Mouse (Mus musculus): Measurements from ENCODE around the gene Cpz. TPM values are rescaled to one million over a fixed set of nuclear protein-coding genes. Genes with fewer than 3 reads are reported as not detected.

Gene Cpz
- total and polyA plus RNA-seq, 2 experiments from 2014 or later = 1.9 to 18.7 TPM

- ATAC-seq (no peak), DNase-seq (ENCODE audit: low spot score) (no peak)
- H3K9ac ChIP-seq (replicated peaks; ENCODE audit: low read length) = no peak overlapping the region
- no peaks in the 10 kb centered on the region for H3K4me1 ChIP-seq (ENCODE audit: insufficient read depth, low read length)
- H3K36me3 ChIP-seq (ENCODE audit: insufficient read depth, low read length) = peaks cover 65% of the 10 kb centered on the region
- H3K9me3 ChIP-seq (ENCODE audit: low read length) = no peaks in the 10 kb centered on the region
- H3K27me3 ChIP-seq (ENCODE audit: insufficient read depth, low read length) = no peaks in the 10 kb centered on the region
- 85% methylated on average over 2 of the region's 2 CpGs for WGBS
- TF ChIP-seq CTCF (IDR thresholded peaks at IDR 0.05; ENCODE audit: low read depth) = no peak
- no peak overlapping the region for H3K4me3 ChIP-seq (ENCODE audit: low read length)
- H3K27ac ChIP-seq = no peak overlapping the region
- no peak overlapping the region for H3K4me2 ChIP-seq (ENCODE audit: low read depth, low read length)
Observed at GRCm38 (mm10) chr5:35562616-35563015, 37.1 kb upstream of the Cpz start.

GRCm38 (mm10) chr5:35559447-35559846, 33.9 kb upstream of the Cpz start:
- Histone ChIP-seq H3K4me2 (ENCODE audit: low read depth, low read length) (no peak overlapping the region), H3K4me1 (ENCODE audit: insufficient read depth, low read length) (no peaks in the 10 kb centered on the region), H3K36me3 (ENCODE audit: insufficient read depth, low read length) (peaks cover 51% of the 10 kb centered on the region), H3K9me3 (ENCODE audit: low read length) (no peaks in the 10 kb centered on the region), H3K9ac (replicated peaks; ENCODE audit: low read length) (no peak overlapping the region), H3K27ac (no peak overlapping the region), H3K27me3 (ENCODE audit: insufficient read depth, low read length) (no peaks in the 10 kb centered on the region), H3K4me3 (ENCODE audit: low read length) (no peak overlapping the region)
- 88% methylated on average over 8 of the region's 8 CpGs for WGBS
- no peak for TF ChIP-seq CTCF (IDR thresholded peaks at IDR 0.05; ENCODE audit: low read depth)
- ATAC-seq = no peak
- no peak for DNase-seq (ENCODE audit: low spot score)

- Histone ChIP-seq H3K4me2 (ENCODE audit: low read depth, low read length) (no peak overlapping the region), H3K9ac (replicated peaks; ENCODE audit: low read length) (no peak overlapping the region), H3K27ac (no peak overlapping the region), H3K4me3 (ENCODE audit: low read length) (no peak overlapping the region), H3K27me3 (ENCODE audit: insufficient read depth, low read length) (no peaks in the 10 kb centered on the region), H3K9me3 (ENCODE audit: low read length) (no peaks in the 10 kb centered on the region), H3K36me3 (ENCODE audit: insufficient read depth, low read length) (peaks cover 46% of the 10 kb centered on the region), H3K4me1 (ENCODE audit: insufficient read depth, low read length) (no peaks in the 10 kb centered on the region)
- TF ChIP-seq CTCF (IDR thresholded peaks at IDR 0.05; ENCODE audit: low read depth) = peak; percentile 61
- 61% methylated on average over 13 of the region's 13 CpGs for WGBS
- DNase-seq (ENCODE audit: low spot score) (peak; percentile 54), ATAC-seq (peak; percentile 53; the same call in 1 of the 2 replicates)
Observed at GRCm38 (mm10) chr5:35557946-35558621, 32.6 kb upstream of the Cpz start.

- DNase-seq (ENCODE audit: low spot score) (no peak), ATAC-seq (no peak)
- no peak for TF ChIP-seq CTCF (IDR thresholded peaks at IDR 0.05; ENCODE audit: low read depth)
- no peak overlapping the region for H3K27ac ChIP-seq
- no peaks in the 10 kb centered on the region for H3K9me3 ChIP-seq (ENCODE audit: low read length)
- no peak overlapping the region for H3K9ac ChIP-seq (replicated peaks; ENCODE audit: low read length)
- 86% methylated on average over 7 of the region's 7 CpGs for WGBS
- peaks cover 11% of the 10 kb centered on the region; the same call in 1 of the 2 replicates for H3K4me1 ChIP-seq (ENCODE audit: insufficient read depth, low read length)
- no peaks in the 10 kb centered on the region for H3K27me3 ChIP-seq (ENCODE audit: insufficient read depth, low read length)
- no peak overlapping the region for H3K4me2 ChIP-seq (ENCODE audit: low read depth, low read length)
- no peak overlapping the region for H3K4me3 ChIP-seq (ENCODE audit: low read length)
- H3K36me3 ChIP-seq (ENCODE audit: insufficient read depth, low read length) = peaks cover 29% of the 10 kb centered on the region
Observed at GRCm38 (mm10) chr5:35556393-35556792, 30.9 kb upstream of the Cpz start.

- Histone ChIP-seq H3K27ac (no peak overlapping the region), H3K36me3 (ENCODE audit: insufficient read depth, low read length) (peaks cover 18% of the 10 kb centered on the region; the same call in 1 of the 2 replicates), H3K4me2 (ENCODE audit: low read depth, low read length) (no peak overlapping the region), H3K9me3 (ENCODE audit: low read length) (no peaks in the 10 kb centered on the region), H3K27me3 (ENCODE audit: insufficient read depth, low read length) (no peaks in the 10 kb centered on the region), H3K4me3 (ENCODE audit: low read length) (no peak overlapping the region), H3K9ac (replicated peaks; ENCODE audit: low read length) (no peak overlapping the region), H3K4me1 (ENCODE audit: insufficient read depth, low read length) (peaks cover 11% of the 10 kb centered on the region; the same call in 1 of the 2 replicates)
- 57% methylated on average over 4 of the region's 4 CpGs for WGBS
- no peak for TF ChIP-seq CTCF (IDR thresholded peaks at IDR 0.05; ENCODE audit: low read depth)
- ATAC-seq (no peak), DNase-seq (ENCODE audit: low spot score) (no peak)
Observed at GRCm38 (mm10) chr5:35552838-35553539, 27.5 kb upstream of the Cpz start.

- TF ChIP-seq CTCF (IDR thresholded peaks at IDR 0.05; ENCODE audit: low read depth) = no peak
- peak; percentile 62 for DNase-seq (ENCODE audit: low spot score)
- H3K27me3 ChIP-seq (ENCODE audit: insufficient read depth, low read length) = no peaks in the 10 kb centered on the region
- 0 out of 2 replicates have a peak overlapping the region, but pooled peaks have one; percentile 41 for H3K27ac ChIP-seq
- H3K4me3 ChIP-seq (ENCODE audit: low read length) = no peak overlapping the region
- no peak overlapping the region for H3K9ac ChIP-seq (replicated peaks; ENCODE audit: low read length)
- ATAC-seq = peak; percentile 83
- H3K4me2 ChIP-seq (ENCODE audit: low read depth, low read length) = no peak overlapping the region
- H3K36me3 ChIP-seq (ENCODE audit: insufficient read depth, low read length) = peaks cover 12% of the 10 kb centered on the region; the same call in 1 of the 2 replicates
- whole genome bisulfite sequencing = 37% methylated on average over 7 of the region's 7 CpGs
- H3K4me1 ChIP-seq (ENCODE audit: insufficient read depth, low read length) = peaks cover 11% of the 10 kb centered on the region; the same call in 1 of the 2 replicates
- no peaks in the 10 kb centered on the region for H3K9me3 ChIP-seq (ENCODE audit: low read length)
Observed at GRCm38 (mm10) chr5:35551855-35552837, 26.6 kb upstream of the Cpz start.
